Mouse (Mus musculus) CH12.LX (cell line): Measurements from ENCODE around the gene Gm44502. TPM values are rescaled to one million over a fixed set of nuclear protein-coding genes. Genes with fewer than 3 reads are reported as not detected.

ENCODE experiments used
- DNase-seq: peaks from one replicate; pipeline ENCODE4 v3.0.0-alpha.2; 2013; ENCODE audit errors: extremely low read depth
- H3K27ac ChIP-seq: 2 replicates; pipeline ENCODE4 v1.5.1; 2012; ENCODE audit warnings: low read depth, mild to moderate bottlenecking, control low read depth, moderate library complexity; ENCODE audit not compliant: insufficient read depth
- H3K27me3 ChIP-seq: replicated peaks from 2 replicates; pipeline ENCODE3; 2012; ENCODE audit warnings: inconsistent platforms
- H3K36me3 ChIP-seq, 2 experiments: replicated peaks in 1 of 2; 2 replicates each; pipeline versions ENCODE3 to v1.6.1; 2012; ENCODE audit warnings: inconsistent platforms in 1 of 2, low read length in 1 of 2, mild to moderate bottlenecking in 1 of 2, mixed read lengths in 1 of 2, moderate library complexity in 1 of 2; ENCODE audit not compliant: control insufficient read depth in 1 of 2, insufficient read depth in 1 of 2
- H3K4me1 ChIP-seq, 2 experiments: 2 replicates each; pipeline ENCODE4 v1.6.1; 2012; ENCODE audit warnings: inconsistent platforms in 1 of 2, moderate library complexity in 1 of 2; ENCODE audit not compliant: insufficient read depth in 2 of 2, control insufficient read depth in 1 of 2
- H3K4me2 ChIP-seq: 2 replicates; pipeline ENCODE4 v1.6.1; 2012; ENCODE audit warnings: low read depth, mild to moderate bottlenecking, control low read depth; ENCODE audit not compliant: poor library complexity, insufficient read depth, severe bottlenecking
- H3K4me3 ChIP-seq, 3 experiments: fragments of 150-350 bp in 1 of 3; sonication (generic) in 1 of 3; replicated peaks in 1 of 3; 2 replicates each; pipeline versions ENCODE3 to v1.5.1; 2011 to 2012; ENCODE audit warnings: low read depth in 2 of 3, low read length in 2 of 3, mild to moderate bottlenecking in 2 of 3, moderate library complexity in 2 of 3, control low read depth in 1 of 3, improper control_type of control experiment in 1 of 3, inconsistent platforms in 1 of 3, mixed read lengths in 1 of 3; ENCODE audit not compliant: poor library complexity in 1 of 3
- H3K79me2 ChIP-seq: replicated peaks from 2 replicates; pipeline ENCODE4 v1.6.1; 2012; ENCODE audit warnings: mild to moderate bottlenecking, moderate library complexity; ENCODE audit not compliant: control insufficient read depth, poor library complexity, insufficient read depth, severe bottlenecking; ENCODE audit errors: extremely low read depth
- H3K9ac ChIP-seq: 2 replicates; pipeline ENCODE4 v1.6.1; 2012; ENCODE audit warnings: low read depth, mild to moderate bottlenecking, control low read depth, moderate library complexity; ENCODE audit not compliant: insufficient read depth
- H3K9me3 ChIP-seq: replicated peaks from 2 replicates; pipeline ENCODE3; 2012; ENCODE audit warnings: low read length, inconsistent platforms, mixed read lengths
- BHLHE40 ChIP-seq: IDR thresholded peaks from 2 replicates; pipeline ENCODE4 v1.6.1; 2011; ENCODE audit warnings: mild to moderate bottlenecking, low read depth, low read length, improper control_type of control experiment
- CHD1 ChIP-seq: IDR thresholded peaks from 2 replicates; pipeline ENCODE4 v1.6.1; 2012; ENCODE audit warnings: low read depth, low read length, improper control_type of control experiment, inconsistent platforms
- CHD2 ChIP-seq: IDR thresholded peaks from 2 replicates; pipeline ENCODE4 v1.6.1; 2011; ENCODE audit warnings: low read length, improper control_type of control experiment
- CTCF ChIP-seq, 2 experiments: IDR thresholded peaks in 1 of 2; conservative IDR thresholded peaks in 1 of 2; 2 replicates each; pipeline ENCODE4 v1.5.1; 2011 to 2012; ENCODE audit warnings: low read depth in 2 of 2, low read length in 2 of 2, improper control_type of control experiment in 1 of 2, inconsistent platforms in 1 of 2, mild to moderate bottlenecking in 1 of 2, moderate library complexity in 1 of 2
- E2F4 ChIP-seq: IDR thresholded peaks from 2 replicates; pipeline ENCODE4 v1.6.1; 2011; ENCODE audit warnings: low read depth, low read length, improper control_type of control experiment; ENCODE audit not compliant: insufficient replicate concordance
- ELF1 ChIP-seq: IDR thresholded peaks from 2 replicates; pipeline ENCODE4 v1.6.1; 2014; ENCODE audit warnings: low read depth, mild to moderate bottlenecking, inconsistent platforms, low read length, improper control_type of control experiment
- EP300 ChIP-seq: IDR thresholded peaks from 2 replicates; pipeline ENCODE4 v1.6.1; 2011; ENCODE audit warnings: low read length, improper control_type of control experiment
- ETS1 ChIP-seq: conservative IDR thresholded peaks from 2 replicates; pipeline ENCODE4 v1.6.1; 2012; ENCODE audit warnings: low read depth, mild to moderate bottlenecking, inconsistent platforms, low read length, improper control_type of control experiment, moderate library complexity
- GABPA ChIP-seq: IDR thresholded peaks from 2 replicates; pipeline ENCODE4 v1.6.1; 2012; ENCODE audit warnings: low read depth, low read length, improper control_type of control experiment, inconsistent platforms; ENCODE audit not compliant: insufficient replicate concordance
- HCFC1 ChIP-seq: IDR thresholded peaks from 2 replicates; pipeline ENCODE4 v1.6.1; 2012; ENCODE audit warnings: low read depth, mild to moderate bottlenecking, inconsistent platforms, low read length, improper control_type of control experiment
- IRF4 ChIP-seq: IDR thresholded peaks from 2 replicates; pipeline ENCODE4 v1.6.1; 2014; ENCODE audit warnings: low read depth, mild to moderate bottlenecking, inconsistent platforms, low read length, improper control_type of control experiment
- JUN ChIP-seq: IDR thresholded peaks from 2 replicates; pipeline ENCODE4 v1.6.1; 2011; ENCODE audit warnings: low read depth, mild to moderate bottlenecking, low read length, improper control_type of control experiment, moderate library complexity; ENCODE audit not compliant: insufficient read depth
- JUND ChIP-seq: conservative IDR thresholded peaks from 2 replicates; pipeline ENCODE4 v1.6.1; 2011; ENCODE audit warnings: low read depth, low read length, improper control_type of control experiment
- KAT2A ChIP-seq: IDR thresholded peaks from 2 replicates; pipeline ENCODE4 v1.6.1; 2012; ENCODE audit warnings: low read length, improper control_type of control experiment, inconsistent platforms; ENCODE audit not compliant: insufficient replicate concordance
- MAFK ChIP-seq: IDR thresholded peaks from 2 replicates; pipeline ENCODE4 v1.6.1; 2011; ENCODE audit warnings: low read length, improper control_type of control experiment; ENCODE audit not compliant: insufficient replicate concordance
- MAX ChIP-seq: IDR thresholded peaks from 2 replicates; pipeline ENCODE4 v1.6.1; 2011; ENCODE audit warnings: low read length, improper control_type of control experiment
- MAZ ChIP-seq: IDR thresholded peaks from 2 replicates; pipeline ENCODE4 v1.6.1; 2012; ENCODE audit warnings: low read depth, mild to moderate bottlenecking, inconsistent platforms, low read length, improper control_type of control experiment, moderate library complexity
- MEF2A ChIP-seq: IDR thresholded peaks from 2 replicates; pipeline ENCODE4 v1.6.1; 2014; ENCODE audit warnings: low read depth, mild to moderate bottlenecking, inconsistent platforms, low read length, improper control_type of control experiment, borderline replicate concordance
- MXI1 ChIP-seq: IDR thresholded peaks from 2 replicates; pipeline ENCODE4 v1.6.1; 2011; ENCODE audit warnings: mild to moderate bottlenecking, low read depth, low read length, improper control_type of control experiment
- MYC ChIP-seq: IDR thresholded peaks from 2 replicates; pipeline ENCODE4 v1.6.1; 2011; ENCODE audit warnings: low read depth, mild to moderate bottlenecking, improper control_type of control experiment, low read length
- NELFE ChIP-seq: IDR thresholded peaks from 2 replicates; pipeline ENCODE4 v1.6.1; 2011; ENCODE audit warnings: low read depth, low read length, improper control_type of control experiment
- NRF1 ChIP-seq: IDR thresholded peaks from 2 replicates; pipeline ENCODE4 v1.6.1; 2014; ENCODE audit warnings: low read depth, mild to moderate bottlenecking, inconsistent platforms, low read length, improper control_type of control experiment, moderate library complexity
- PAX5 ChIP-seq: IDR thresholded peaks from 2 replicates; pipeline ENCODE4 v1.6.1; 2012; ENCODE audit warnings: low read length, inconsistent platforms, mixed read lengths
- POLR2A ChIP-seq: IDR thresholded peaks from 2 replicates; pipeline ENCODE4 v1.6.1; 2011; ENCODE audit warnings: low read depth, mild to moderate bottlenecking, improper control_type of control experiment, low read length
- POLR2AphosphoS2 ChIP-seq: IDR thresholded peaks from 2 replicates; pipeline ENCODE4 v1.6.1; 2011; ENCODE audit warnings: low read depth, low read length, improper control_type of control experiment
- RAD21 ChIP-seq: IDR thresholded peaks from 2 replicates; pipeline ENCODE4 v1.6.1; 2011; ENCODE audit warnings: low read depth, mild to moderate bottlenecking, low read length, improper control_type of control experiment, moderate library complexity
- RCOR1 ChIP-seq: conservative IDR thresholded peaks from 2 replicates; pipeline ENCODE4 v1.6.1; 2012; ENCODE audit warnings: low read depth, mild to moderate bottlenecking, inconsistent platforms, low read length, improper control_type of control experiment
- SIN3A ChIP-seq: IDR thresholded peaks from 2 replicates; pipeline ENCODE4 v1.6.1; 2012; ENCODE audit warnings: low read length, improper control_type of control experiment, inconsistent platforms
- SMC3 ChIP-seq: IDR thresholded peaks from 2 replicates; pipeline ENCODE4 v1.6.1; 2011; ENCODE audit warnings: low read depth, low read length, improper control_type of control experiment
- TBP ChIP-seq: conservative IDR thresholded peaks from 2 replicates; pipeline ENCODE4 v1.6.1; 2011; ENCODE audit warnings: low read depth, low read length, improper control_type of control experiment
- TCF12 ChIP-seq: IDR thresholded peaks from 2 replicates; pipeline ENCODE4 v1.6.1; 2014; ENCODE audit warnings: low read depth, mild to moderate bottlenecking, inconsistent platforms, low read length, improper control_type of control experiment
- UBTF ChIP-seq: IDR thresholded peaks from 2 replicates; pipeline ENCODE4 v1.6.1; 2012; ENCODE audit warnings: low read depth, mild to moderate bottlenecking, inconsistent platforms, low read length, improper control_type of control experiment, moderate library complexity
- USF1 ChIP-seq: IDR thresholded peaks from 2 replicates; pipeline ENCODE4 v1.6.1; 2014; ENCODE audit warnings: low read depth, mild to moderate bottlenecking, inconsistent platforms, low read length, improper control_type of control experiment
- USF2 ChIP-seq: conservative IDR thresholded peaks from 2 replicates; pipeline ENCODE4 v1.6.1; 2011; ENCODE audit warnings: low read depth, low read length, improper control_type of control experiment
- ZC3H11A ChIP-seq: IDR thresholded peaks from 2 replicates; pipeline ENCODE4 v1.6.1; 2012; ENCODE audit warnings: low read depth, mild to moderate bottlenecking, inconsistent platforms, low read length, improper control_type of control experiment
- ZKSCAN1 ChIP-seq: IDR thresholded peaks from 2 replicates; pipeline ENCODE4 v1.6.1; 2012; ENCODE audit warnings: low read depth, inconsistent platforms, low read length, improper control_type of control experiment, borderline replicate concordance
- ZMIZ1 ChIP-seq: IDR thresholded peaks from 2 replicates; pipeline ENCODE4 v1.6.1; 2012; ENCODE audit warnings: low read depth, mild to moderate bottlenecking, inconsistent platforms, low read length, improper control_type of control experiment
- ZNF384 ChIP-seq: IDR thresholded peaks from 2 replicates; pipeline ENCODE4 v1.6.1; 2012; ENCODE audit warnings: low read depth, low read length, improper control_type of control experiment, inconsistent platforms
- dilution Hi-C: fragments of 300-500 bp; cut with MboI; formaldehyde crosslinking; loops from 2 replicates; pipeline ENCODE4 v1.14.3; 2020; ENCODE audit warnings: low sequenced_read_pairs; ENCODE audit not compliant: extremely low pct_unique_long_range_greater_than_20kb, extremely low pct_ligation_motif_present
- in situ Hi-C: fragments of 300-500 bp; cut with MboI; formaldehyde crosslinking; loops from 3 replicates; pipeline ENCODE4 v1.14.3; 2019; ENCODE audit warnings: low sequenced_read_pairs, low pct_ligation_motif_present, low pct_unique_long_range_greater_than_20kb, mixed read lengths
- polyA plus RNA-seq: library from polyadenylated mRNA; unstranded; fragments of >175 nt; gene quantifications from 2 replicates; pipeline ENCODE4 v1.2.1, GENCODE M21; 2012; ENCODE audit warnings: low read depth; ENCODE audit not compliant: insufficient read length
- total RNA-seq, 2 experiments: library from RNA; depleted of rRNA; stranded (reverse); fragments of 300-350 nt in 1 of 2; fragments of >200 nt in 1 of 2; gene quantifications; 2 replicates each; pipeline ENCODE4 v1.2.3; 2012 to 2014

Gene Gm44502
- total and polyA plus RNA-seq, 3 experiments, result 0.13 to 0.15 TPM; not detected in 1

GRCm38 (mm10) chr15:89373762-89374248 is 55.7 kb downstream of the Gm44502 start, which contains the start of gene Sco2:
Gene Sco2, minus strand, starts transcription at chr15:89373846.
- H3K27me3 ChIP-seq, result no peaks in the 10 kb centered on the region
- peaks cover 0 to 26% of the 10 kb centered on the region in 2 experiments; a peak in 2 of 4 replicates for H3K4me1 ChIP-seq
- peaks cover 38 to 41% of the 10 kb centered on the region in 2 experiments for H3K36me3 ChIP-seq
- H3K9ac ChIP-seq, result peak within 1 kb of the TSS; percentile 83
- TF ChIP-seq CHD2 (no peak), MAZ (no peak), RCOR1 (no peak), E2F4 (no peak), SIN3A (peak; percentile 71; the same call in 1 of the 2 replicates), KAT2A (0 out of 2 replicates have a peak, but pooled peaks have one; percentile 22), NRF1 (no peak), EP300 (no peak), HCFC1 (peak; percentile 56), TCF12 (peak; percentile 12; the same call in 1 of the 2 replicates), CTCF (conservative IDR thresholded peaks at IDR 0.05 in 1 of 2, IDR thresholded peaks at IDR 0.05 in 1 of 2; ENCODE audit: low read depth in 2 of 2, low read length in 2 of 2) (peak; percentile 38 to 86; a peak in 3 of 4 replicates), USF1 (0 out of 2 replicates have a peak, but pooled peaks have one; percentile 16), MEF2A (0 out of 2 replicates have a peak, but pooled peaks have one; percentile 38), USF2 (0 out of 2 replicates have a peak, but pooled peaks have one; percentile 12), ETS1 (no peak), NELFE (peak; percentile 63; the same call in 1 of the 2 replicates), SMC3 (peak; percentile 64), ZMIZ1 (no peak; the same call in 1 of the 2 replicates), ELF1 (peak; percentile 69; the same call in 1 of the 2 replicates), UBTF (no peak), JUN (no peak), ZNF384 (no peak), JUND (no peak), ZC3H11A (no peak), ZKSCAN1 (no peak), CHD1 (no peak), RAD21 (no peak; the same call in 1 of the 2 replicates), MXI1 (peak; percentile 82; the same call in 1 of the 2 replicates), POLR2A (peak; percentile 77), PAX5 (no peak), GABPA (no peak), BHLHE40 (peak; percentile 95), MAX (peak; percentile 94), MAFK (no peak), TBP (no peak), IRF4 (0 out of 2 replicates have a peak, but pooled peaks have one; percentile 4), POLR2AphosphoS2 (no peak), MYC (peak; percentile 75)
- TF ChIP-seq, all 38 proteins: peak for 17
- peak within 1 kb of the TSS; percentile 83 for H3K27ac ChIP-seq
- H3K9me3 ChIP-seq, result peaks cover 9% of the 10 kb centered on the region
- peak within 1 kb of the TSS; percentile 80 to 96 (median 81) for H3K4me3 ChIP-seq
- dilution Hi-C loops (no loop called here), in situ Hi-C loops (loop anchor here (25.0 kb wide), 1 partner anchor 262 kb away; the partner anchor contains the start of gene Tubgcp6)
- DNase-seq, result peak; percentile 89
- no peaks in the 10 kb centered on the region for H3K79me2 ChIP-seq
- H3K4me2 ChIP-seq, result peak within 1 kb of the TSS; percentile 65
